Mouse (Mus musculus): ENCODE data around the gene Upf3a.
"Not testable (repeated sequence)": the region's sequence is repeated elsewhere in the genome, so short reads cannot be mapped to it uniquely, and the experiment has no call there.

The Upf3a gene

DNA sequence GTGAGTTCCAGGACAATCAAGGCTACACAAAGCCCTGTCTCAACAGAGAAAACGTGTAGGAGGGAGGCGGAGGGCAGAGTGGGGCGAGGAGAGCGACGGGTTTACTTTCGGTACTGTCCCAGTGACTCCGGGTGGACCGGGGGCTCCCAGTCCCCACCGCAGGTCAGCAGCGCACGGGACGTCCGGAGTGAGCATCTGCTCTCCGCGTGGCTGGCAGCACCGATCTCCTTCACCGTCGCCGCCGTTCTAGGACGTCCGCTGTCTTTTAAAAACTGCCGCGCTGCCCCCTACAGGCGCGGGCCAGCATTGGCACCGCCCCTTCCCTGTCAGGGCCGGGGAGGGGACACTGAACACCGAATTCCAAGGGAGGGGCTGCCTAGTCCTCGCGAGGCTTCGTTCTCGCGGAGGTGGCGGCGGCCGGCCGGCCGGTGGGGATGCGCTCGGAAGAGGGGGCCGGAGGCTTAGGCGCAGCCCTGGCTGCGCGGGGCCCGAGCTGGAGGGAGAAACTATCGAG is at the start of gene Upf3a:
Upf3a (plus strand) TSS at position 366 of the 514 bp plus-strand sequence.
- DNase-seq (ENCODE audit: low spot score): peak; percentile 82

DNA sequence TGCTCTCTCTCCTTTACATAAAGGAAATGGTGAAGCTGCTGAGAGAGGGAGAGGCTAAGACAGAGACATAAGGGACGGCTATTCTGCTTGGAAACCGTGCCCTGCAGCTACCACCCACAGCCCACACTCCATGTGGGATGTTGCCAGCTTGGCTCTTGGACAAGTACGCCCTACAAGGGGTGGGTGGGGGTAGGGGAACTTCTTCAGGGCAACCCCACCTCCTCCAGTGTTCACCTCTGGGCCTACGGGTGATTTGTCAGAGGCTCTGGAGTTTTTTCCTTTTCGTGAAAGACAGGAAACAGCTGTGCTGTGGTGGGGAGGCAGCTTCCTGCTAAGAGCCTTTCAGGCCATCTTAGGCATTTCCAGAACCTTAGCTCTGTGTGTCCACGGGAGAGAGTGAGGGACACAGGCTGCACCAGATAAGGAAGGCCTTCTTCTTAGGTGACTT is 45.1 kb upstream of the Upf3a start:
- no peak for DNase-seq (ENCODE audit: low spot score)

DNA sequence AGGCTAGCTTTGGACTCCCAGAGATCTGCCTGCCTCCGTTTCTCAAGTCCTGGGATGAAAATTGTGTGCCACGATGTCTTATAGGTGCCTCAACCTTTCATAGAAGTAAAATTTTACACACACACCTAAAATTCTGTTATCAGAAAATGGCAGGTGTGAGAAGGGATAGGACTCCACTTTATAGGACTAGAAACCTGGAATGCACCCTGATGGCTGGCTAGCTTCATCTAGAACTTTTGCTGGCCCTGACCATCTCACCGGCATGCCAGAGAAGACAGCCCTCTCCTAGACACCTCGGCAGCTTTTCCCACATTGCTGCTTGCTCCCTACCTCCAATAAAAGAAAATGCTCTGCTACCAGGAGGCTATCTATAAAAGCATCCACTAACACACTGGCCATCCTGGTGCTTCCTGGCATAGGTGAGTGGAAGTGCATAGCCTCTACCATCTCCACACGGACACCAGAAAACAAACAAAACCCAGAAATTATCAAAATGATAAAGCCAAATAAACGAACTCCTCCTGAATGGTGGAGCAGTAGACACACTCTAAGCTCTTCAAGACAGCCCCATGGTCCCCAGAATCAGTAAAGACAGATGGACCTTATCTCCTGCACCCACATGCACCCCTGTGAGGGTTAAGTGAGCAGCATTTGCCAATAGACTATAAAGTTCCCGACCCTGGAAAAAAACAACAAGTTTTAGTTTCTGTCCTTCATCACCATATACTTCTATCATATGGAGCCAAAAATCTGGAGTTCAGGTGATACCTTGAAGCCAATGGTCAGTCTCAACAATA is 44.4 kb upstream of the Upf3a start:
- no peak for DNase-seq (ENCODE audit: low spot score)

DNA sequence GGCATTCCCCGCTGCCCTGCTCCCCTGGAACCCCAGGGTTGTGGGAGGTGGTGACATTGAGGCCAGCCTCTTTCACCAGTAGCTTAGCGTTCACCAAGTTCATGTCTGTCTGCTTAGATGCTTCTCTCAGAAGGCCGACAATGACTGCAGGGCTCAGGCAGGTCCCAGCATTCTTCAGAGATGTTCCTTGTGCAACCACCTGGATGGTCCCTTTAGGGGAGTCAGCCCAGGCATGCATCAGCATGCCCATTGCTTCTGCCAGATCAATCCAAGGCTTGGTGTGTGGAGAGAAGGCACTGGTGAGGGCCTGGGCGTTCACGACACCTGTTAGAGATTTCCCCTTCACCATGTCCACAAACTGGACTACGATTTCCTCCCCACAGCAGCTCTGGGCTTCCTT is 39.2 kb upstream of the Upf3a start:
- not testable (repeated sequence) for DNase-seq (ENCODE audit: low spot score)

DNA sequence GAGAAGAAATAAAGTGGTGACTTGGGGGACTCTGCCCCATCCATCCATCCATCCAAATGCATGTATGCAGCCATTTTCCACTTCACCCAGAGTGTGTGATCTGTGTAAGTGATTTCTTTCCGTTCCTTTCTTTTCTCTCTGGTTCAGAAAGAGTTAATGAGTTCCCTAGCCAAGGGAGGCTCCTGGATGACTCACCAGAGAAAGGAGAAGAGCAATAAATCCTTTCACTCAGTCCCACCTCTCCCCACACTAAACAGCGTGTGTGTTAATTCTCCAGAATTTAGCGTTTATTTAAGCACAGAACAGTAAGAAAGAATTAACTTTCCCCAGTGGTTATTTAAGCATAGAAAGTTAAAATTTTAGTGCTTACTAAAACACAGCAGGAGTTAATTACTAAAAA is 37.8 kb upstream of the Upf3a start:
- DNase-seq (ENCODE audit: low spot score): no peak

DNA sequence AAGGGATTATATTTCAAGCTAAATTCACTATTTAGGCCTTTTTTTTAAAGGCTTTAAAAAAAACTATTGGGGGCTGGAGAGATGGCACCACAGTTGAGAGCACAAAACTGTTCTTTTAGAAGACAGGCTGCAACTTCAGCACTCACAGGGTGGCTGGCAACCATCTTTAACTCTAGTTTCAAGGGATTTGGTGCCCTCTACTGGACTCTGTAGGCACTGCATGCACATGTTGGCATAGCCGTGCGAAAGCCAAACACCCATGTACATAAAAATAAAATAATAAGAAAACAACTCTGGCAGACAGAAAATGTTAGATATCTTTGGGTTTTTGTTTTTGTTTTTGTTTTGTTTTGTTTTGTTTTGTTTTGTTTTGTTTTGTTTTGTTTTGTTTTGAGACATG is 31.7 kb upstream of the Upf3a start:
- peak; percentile 59 for DNase-seq (ENCODE audit: low spot score)

DNA sequence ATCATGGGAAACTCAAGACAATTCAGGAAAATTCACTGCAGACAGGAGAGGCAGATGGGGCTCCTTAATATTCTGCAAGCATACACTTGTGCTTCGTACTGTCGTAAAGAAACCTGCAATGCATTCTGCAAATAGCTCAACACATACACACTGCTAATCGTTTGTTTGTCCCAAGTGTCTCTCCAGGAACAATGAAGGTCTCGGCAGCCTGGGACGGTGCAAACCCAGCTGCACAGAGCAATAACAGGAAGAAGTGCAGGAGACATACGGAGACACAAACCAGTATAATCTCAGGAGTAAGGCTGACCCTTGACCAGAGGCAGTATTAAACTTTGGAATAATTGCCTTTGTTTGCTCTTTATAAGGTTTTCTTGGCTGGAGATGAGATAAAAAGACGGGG is 28.9 kb upstream of the Upf3a start:
- no peak for DNase-seq (ENCODE audit: low spot score)

DNA sequence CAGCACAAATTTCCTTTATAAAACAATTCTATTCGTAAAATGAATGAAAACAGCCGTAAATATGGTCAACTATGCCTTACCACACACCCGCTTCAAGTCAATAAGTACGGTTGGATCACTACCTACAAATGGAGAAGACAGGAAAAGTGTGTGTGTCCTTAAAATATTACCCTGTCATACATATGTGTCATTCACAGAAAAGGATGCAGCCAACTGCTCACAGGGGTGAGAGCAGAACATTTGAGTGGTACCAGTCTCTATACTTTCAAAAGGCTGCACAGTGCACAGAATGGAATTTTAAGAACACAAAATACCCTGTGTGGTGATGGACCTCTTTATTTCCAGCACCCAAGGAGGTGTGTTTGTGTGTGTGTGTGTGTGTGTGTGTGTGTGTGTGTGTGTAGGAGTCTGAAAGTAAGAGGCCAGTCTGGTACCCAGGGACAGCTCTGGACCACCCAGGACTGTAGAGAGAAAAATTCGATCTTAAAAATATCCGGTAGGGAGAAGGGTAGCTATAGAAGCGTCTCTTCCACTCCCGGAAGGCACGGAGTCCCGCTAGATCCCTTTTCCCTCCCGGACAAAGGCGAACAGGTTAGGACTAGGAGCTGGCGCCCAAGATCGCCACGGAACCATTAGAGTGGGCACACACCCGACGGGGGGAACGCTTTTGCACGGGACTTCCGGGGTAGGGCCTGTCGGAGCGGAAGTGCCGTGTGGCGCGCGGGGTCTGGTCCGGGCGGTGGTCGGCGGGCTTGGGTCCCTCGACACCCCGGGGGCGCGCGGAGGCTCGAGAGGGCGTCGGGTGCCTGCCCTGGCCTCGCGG is 28.2 kb upstream of the Upf3a start, which contains the start of gene Cdc16:
Cdc16 (plus strand) TSS at position 695 of the 823 bp plus-strand sequence.
- DNase-seq (ENCODE audit: low spot score): peak; percentile 89

DNA sequence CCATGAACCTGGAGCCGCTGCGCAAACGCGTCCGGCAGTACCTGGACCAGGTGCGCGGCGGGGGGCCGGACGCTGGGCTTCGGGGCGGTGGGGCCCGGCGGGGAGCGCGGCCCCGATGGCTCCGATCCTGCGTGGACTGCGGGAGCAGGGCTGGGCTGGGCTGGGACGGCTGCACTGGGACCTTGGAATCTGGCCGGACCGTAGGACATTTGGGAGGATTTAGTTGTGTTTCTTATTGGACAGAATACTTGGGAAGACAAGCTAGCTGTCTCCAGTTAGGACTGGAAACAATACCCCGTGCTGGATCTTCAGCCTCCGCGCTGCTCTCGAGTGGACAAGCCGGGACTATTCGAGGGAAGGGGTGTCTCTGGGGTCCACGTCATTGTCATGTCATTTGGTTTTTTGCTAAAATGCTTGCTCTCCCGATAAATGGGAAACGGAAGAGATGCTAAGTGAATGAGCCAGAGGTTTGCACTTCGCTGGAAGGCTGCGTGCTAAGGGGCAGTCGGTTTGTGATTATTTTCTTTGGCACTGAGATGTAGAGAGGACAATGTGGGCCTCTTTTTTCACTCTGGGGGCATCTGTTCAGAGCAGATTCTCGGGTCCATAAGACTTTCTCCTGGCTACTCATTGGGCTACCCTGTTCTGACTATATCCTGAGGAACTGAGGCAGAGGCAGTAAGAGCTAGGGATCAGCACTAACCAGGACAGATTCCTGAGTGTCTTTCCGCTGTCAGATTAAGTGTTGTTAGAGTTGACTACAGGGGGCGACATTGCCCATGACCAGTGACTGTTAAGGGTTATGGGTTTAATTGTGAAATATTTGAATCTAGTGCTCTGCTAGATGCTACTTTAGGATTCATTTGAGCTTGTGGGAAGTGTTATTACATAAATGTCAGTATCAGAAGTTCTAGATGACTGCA is 27.3 kb upstream of the Upf3a start:
- no peak for DNase-seq (ENCODE audit: low spot score)

DNA sequence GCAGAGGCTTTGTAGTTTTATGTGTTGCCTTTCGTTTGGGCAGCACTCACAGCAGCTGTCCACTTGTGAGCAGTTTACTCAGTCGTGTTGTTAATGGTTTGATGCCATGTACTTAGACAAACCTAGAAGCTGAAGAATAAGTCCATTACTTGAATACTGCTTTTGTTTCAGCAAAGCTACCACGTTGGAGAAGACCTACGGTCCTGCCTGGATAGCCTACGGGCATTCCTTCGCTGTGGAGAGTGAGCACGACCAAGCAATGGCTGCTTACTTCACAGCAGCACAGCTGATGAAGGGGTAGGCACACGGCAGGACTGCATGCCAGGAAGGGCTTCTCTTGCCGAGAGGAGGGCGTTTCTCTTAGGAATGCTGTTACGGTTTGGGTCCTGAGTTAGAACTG is 16.2 kb upstream of the Upf3a start:
- DNase-seq (ENCODE audit: low spot score): no peak

DNA sequence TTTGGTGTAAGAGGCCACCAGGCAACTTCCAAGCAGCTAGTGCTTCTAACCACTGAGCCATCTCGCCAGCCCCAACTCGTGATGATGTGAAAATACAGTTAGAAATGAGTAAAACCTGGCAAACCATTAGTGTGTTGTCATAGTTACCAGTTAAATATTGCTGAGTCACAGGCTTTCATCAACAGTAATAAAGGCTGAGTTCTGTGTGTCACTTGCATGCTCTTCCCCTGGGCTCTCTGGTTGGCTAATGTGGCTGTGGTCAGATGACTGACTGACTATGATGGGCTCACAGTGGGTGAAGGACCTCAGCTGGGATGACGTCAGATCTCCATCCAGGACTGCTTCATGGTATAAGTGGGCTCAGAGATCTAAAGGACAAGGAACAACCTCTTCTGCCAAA is 4.9 kb upstream of the Upf3a start:
- no peak for DNase-seq (ENCODE audit: low spot score)

DNA sequence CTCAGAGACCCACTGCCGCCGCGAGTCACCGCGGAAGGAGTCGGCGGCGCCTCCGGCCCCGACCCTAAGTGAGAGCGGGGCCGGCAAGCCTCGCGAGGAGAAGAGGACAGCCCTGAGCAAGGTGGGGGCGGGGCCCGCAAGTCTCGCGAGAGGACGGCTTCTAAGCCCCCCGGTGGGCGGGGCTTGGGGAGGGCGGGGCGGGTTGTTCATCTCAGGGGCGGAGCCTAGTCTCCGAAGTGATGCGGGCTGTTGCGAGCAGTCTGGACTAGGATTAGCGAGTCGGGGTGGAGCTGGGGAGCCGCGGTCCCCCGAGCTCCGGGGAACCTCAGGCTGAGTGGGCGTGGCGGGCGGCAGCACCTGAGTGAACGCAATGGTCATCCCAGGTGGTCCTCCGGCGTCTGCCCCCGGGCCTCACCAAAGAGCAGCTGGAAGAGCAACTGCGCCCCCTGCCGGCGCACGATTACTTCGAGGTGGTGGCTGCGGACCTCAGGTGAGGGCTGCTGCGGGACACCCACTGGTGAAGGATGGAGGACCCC is 417 bp downstream of the Upf3a start:
- peak; percentile 95 for DNase-seq (ENCODE audit: low spot score)

DNA sequence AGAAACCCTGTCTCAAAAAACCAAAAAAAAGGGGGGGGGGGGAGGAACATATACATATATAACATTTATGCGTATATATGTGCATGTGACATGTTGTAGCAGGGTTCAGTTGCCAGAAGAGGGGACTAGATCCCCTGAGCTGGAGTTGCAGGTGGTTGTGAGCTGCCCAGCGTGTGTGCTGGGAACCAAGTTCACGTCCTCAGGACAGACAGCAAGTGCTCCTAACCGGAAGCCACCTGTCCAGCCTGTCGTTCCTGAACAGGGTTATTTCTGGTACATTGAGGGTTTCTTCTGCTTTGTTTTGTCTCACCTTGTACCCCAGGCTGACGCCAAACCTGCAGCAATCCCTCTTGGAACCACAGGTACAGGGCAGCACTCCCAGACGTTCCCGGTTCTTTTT is 4.2 kb downstream of the Upf3a start:
- no peak for DNase-seq (ENCODE audit: low spot score)

DNA sequence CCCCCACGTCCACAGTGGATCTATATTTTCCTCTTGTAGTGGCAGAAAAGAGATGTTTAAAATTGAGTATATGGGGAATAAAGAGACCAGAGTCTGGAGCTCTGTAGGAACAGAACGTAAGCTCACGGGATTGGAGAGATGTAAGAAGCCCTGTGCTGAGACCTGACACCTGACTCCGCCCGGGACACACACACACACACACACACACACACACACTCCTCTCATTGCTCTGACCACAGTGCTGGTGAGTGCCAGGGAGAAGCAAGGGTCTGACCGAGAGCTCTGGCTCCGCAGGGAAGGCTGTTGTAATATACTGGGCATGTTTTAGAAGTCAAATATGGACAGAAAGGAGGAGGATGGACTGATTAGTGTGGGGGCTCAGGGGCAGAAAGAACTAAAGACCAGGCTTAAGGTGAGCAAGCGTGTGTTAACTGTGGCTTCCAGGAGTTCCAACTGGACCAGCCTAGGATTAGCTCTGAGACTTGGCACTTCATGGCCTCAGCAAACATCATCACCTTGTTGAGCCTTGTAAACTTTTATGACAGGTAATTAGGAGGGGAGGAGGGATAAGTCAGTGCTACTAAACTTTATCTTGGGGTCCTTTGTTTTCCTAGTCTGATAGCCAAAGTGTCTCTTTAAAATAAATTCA is 7.8 kb downstream of the Upf3a start:
- no peak for DNase-seq (ENCODE audit: low spot score)

DNA sequence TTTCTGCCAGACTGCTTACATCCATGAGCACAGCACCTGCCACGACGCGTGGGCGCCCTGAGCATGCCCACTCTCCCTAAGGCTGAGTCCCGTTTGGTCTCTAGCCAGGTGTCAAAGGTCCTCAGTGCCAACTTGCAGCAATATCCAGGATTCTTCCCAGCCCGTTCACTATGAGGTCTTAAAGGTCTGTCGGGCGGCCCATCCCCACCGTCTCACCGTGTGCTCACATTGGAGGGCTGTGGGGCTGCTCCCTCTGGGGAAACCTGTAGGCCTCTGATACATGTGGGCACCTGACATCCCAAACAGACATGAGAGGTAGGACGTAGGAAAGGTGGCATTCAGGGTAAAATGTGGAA is 8.3 kb downstream of the Upf3a start:
- no peak for DNase-seq (ENCODE audit: low spot score)

DNA sequence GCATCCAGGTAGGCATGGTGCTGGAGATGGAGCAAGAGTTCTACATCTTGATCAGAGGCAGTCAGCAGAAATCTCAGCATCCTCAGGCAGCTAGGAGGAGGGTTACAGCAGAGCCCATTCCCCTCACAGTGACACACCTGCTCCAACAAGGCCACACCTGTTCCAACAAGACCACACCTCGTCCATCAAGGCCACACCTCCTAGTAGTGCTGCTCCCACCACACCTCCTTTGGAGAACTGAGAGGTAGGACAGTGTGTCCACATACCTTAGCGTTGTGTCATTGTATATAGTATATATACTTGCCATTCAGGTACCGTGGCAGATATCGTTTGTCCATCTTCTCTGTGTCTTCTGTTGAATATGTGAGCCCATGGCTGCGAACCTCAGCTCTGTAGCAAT is 12.3 kb downstream of the Upf3a start:
- DNase-seq (ENCODE audit: low spot score): no peak

DNA sequence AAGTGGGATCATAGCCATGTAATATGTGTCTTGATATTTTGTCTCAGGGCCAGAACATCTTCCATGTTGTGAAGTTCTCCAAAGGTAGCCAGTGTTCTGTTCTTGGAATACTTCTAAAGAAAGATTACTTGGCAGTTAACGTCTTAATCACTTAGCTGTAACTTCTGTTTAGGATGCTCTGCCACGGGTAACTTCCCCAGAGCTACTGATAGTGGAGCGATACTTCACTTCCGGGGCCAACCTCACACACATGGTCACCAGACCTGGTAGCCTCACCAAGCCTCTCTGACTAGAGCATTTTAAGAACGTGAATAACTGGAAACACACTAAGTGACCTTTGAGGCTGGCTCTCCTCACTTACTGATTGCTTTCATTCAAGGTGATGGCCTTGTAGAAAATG is 14.2 kb downstream of the Upf3a start:
- no peak for DNase-seq (ENCODE audit: low spot score)

DNA sequence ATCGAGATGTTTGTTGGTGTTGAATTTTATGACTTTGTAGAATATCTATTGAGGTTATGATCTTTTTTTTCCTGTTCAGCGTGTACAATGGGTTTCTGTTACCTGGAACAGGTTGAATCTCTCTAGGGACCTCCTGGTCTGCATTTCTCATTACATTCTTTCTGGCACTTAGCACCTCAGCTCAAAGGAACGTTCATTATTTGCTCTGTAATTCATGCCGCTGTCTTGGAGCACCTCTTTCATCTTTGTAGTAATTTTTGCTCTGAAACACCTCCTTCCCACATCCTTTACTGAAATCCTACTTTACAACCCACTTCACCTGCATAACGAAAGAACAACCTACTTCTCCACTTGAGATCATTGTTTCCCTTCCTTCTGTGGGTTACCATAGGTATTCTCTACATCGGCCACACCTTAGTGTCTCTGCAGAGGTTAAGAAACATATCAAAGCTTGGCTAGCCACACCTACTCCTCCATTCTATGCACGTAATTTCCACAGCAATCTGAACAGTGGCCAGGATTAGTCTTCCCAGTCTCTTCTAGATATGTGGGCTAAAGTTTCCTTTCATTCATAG is 43.3 kb downstream of the Upf3a start:
- no peak for DNase-seq (ENCODE audit: low spot score)

DNA sequence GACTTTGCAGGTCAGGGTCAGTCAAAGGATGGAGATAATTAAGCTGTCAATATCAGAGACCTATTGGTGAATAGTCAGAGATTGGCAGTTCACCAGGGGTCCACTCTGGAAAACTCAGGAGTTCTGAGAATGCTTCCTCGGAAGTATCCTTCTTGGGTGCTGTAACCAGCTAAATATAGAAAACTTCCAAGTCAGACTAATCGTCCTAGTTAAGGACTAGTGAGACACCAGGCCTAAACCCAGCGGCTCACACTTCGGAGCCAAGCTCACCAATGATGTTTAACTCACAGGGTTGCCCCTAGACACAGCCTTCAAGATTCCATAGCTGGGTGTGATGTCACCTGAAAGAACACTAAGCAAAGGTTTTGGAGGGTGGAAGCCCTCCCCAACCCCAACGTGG is 52.9 kb downstream of the Upf3a start, which contains the start of gene AF366264:
AF366264 (minus strand) TSS at position 101 of the 400 bp plus-strand sequence.
- DNase-seq (ENCODE audit: low spot score): not testable (repeated sequence)

DNA sequence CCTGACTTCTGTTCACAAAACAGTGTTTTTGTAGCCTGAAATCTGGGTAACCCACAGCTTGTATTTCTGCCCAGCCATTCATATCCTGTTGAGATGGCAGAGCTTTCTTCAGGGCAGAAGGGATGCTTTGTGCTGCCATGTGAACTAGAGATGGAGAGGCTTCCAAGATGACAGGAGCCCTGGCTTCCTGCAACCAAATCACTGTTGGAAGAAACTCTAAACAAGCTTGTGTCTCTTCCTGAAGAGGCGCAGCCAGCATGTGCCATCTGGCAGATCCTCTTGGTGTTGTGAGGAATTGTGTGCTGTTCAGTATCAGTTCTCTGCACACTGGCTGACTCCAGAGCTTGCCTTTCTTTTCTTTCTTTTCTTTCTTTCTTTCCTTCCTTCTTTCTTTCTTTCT is 57.9 kb downstream of the Upf3a start:
- not testable (repeated sequence) for DNase-seq (ENCODE audit: low spot score)
